In the genomic region with DNA sequence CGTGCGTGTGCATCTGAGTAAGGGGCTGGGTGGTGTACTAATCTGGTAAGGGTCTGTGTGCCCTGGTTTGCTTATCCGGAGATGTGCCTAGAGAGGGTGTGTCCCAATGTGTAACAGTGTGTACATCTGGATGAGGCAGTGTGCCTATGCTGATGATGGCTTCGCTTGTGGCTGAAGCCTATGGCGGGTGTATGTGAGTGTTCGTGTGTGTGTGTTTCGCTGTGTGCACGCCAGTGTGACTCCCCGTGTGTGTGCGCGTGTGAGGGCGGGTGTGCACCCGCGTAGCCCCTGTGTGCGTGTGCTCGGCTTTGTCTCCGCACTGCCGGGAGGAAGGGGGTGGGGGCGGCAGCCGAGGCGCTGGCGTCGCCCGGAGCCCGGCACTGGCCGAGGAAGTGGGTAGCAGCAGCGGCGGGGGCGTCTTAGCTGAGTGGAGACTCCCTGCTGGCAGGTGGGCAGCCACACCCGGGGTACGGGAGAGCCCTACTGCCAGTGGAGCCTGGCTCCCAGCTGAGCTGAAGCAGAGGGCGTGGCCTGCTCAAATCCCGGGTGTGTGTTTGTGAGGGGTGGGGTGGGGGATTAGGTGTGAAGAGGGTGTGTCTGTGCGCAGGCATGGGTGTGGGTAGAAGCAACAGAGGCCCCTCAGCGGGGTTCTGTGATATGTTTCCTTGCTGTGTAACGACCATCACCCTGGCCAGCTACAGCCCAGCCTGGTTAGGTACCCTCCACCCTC, we compare ENCODE assay signal across 8 mouse cellular contexts. TPM values are rescaled to one million over a fixed set of nuclear protein-coding genes. Genes with fewer than 3 reads are reported as not detected.
DNase-seq lines count a peak whose midpoint lies in the region; ATAC-seq and TF ChIP-seq lines count a peak whose summit lies in the region.

No protein-coding gene starts in this region.

- peak overlapping the region; percentile 79 for H3K4me3 ChIP-seq in heart, embryonic 10.5 days
- peak overlapping the region; percentile 70 for H3K4me3 ChIP-seq in forebrain, embryonic 14.5 days (ENCODE audit: low read depth, low read length)
- peak overlapping the region; percentile 58 for H3K4me3 ChIP-seq in kidney, adult 2 months (ENCODE audit: insufficient read depth, low read depth, low read length)
- H3K4me3 ChIP-seq in liver, embryonic 15.5 days (replicated peaks) = peak overlapping the region; percentile 52

- intact Hi-C loops in heart, postnatal 36 days (cut with DNase I) = loop anchor here (5.0 kb wide), 1 partner anchor 76 kb away; no protein-coding TSS in a partner anchor

- peaks cover 26% of the 10 kb centered on the region for H3K4me1 ChIP-seq in heart, embryonic 10.5 days
- no peaks in the 10 kb centered on the region for H3K4me1 ChIP-seq in forebrain, embryonic 14.5 days (ENCODE audit: control insufficient read depth, insufficient read depth, low read length)
- 0 out of 2 replicates have a peak, but pooled peaks cover 2% of the 10 kb centered on the region for H3K4me1 ChIP-seq in kidney, adult 2 months (ENCODE audit: control insufficient read depth, insufficient read depth, low read length)
- H3K4me1 ChIP-seq in liver, embryonic 15.5 days (replicated peaks) = peaks cover 9% of the 10 kb centered on the region

- no peak for TF ChIP-seq CTCF in kidney, adult 2 months (conservative IDR thresholded peaks at IDR 0.05; ENCODE audit: insufficient read depth, insufficient read length, low read depth, low read length)

- TF ChIP-seq POLR2A in kidney, adult 2 months (IDR thresholded peaks at IDR 0.05; ENCODE audit: low read depth, low read length) = no peak

- WGBS in heart, embryonic 10.5 days = under 1% methylated on average over 36 of the region's 36 CpGs
- WGBS in forebrain, embryonic 14.5 days = 1% methylated on average over 36 of the region's 36 CpGs
- WGBS in kidney, adult 2 months = under 1% methylated on average over 36 of the region's 36 CpGs
- 0% methylated on average over 35 of the region's 36 CpGs for WGBS in liver, embryonic 15.5 days (ENCODE audit: insufficient replicate concordance)

- peak; percentile 78 for ATAC-seq in forebrain, embryonic 14.5 days
- ATAC-seq in liver, embryonic 15.5 days (ENCODE audit: insufficient read depth) = peak; percentile 21; the same call in 1 of the 2 replicates

- peaks cover 82% of the 10 kb centered on the region for H3K27me3 ChIP-seq in heart, embryonic 10.5 days (ENCODE audit: insufficient read depth, poor library complexity, severe bottlenecking)
- H3K27me3 ChIP-seq in forebrain, embryonic 14.5 days (replicated peaks; ENCODE audit: control insufficient read depth, insufficient read depth, low read length) = peaks cover 16% of the 10 kb centered on the region
- no peaks in the 10 kb centered on the region for H3K27me3 ChIP-seq in kidney, adult 2 months (replicated peaks; ENCODE audit: control insufficient read depth, insufficient read depth, low read length)
- H3K27me3 ChIP-seq in liver, embryonic 15.5 days = peaks cover 79% of the 10 kb centered on the region

- no peaks in the 10 kb centered on the region for H3K9me3 ChIP-seq in heart, embryonic 10.5 days
- H3K9me3 ChIP-seq in forebrain, embryonic 14.5 days (replicated peaks; ENCODE audit: control insufficient read depth, low read length) = no peaks in the 10 kb centered on the region
- no peaks in the 10 kb centered on the region for H3K9me3 ChIP-seq in liver, embryonic 15.5 days (replicated peaks)

- DNase-seq in heart, embryonic 10.5 days (ENCODE audit: low spot score) = no peak
- no peak for DNase-seq in heart, postnatal 36 days
- DNase-seq in adrenal gland, postnatal 25 days = peak; percentile 41
- DNase-seq in forebrain, embryonic 14.5 days (ENCODE audit: low spot score) = peak; percentile 59
- no peak for DNase-seq in kidney, adult 2 months
- DNase-seq in neural tube, embryonic 10.5 days (ENCODE audit: extremely low spot score, low spot score) = peak; percentile 50
- DNase-seq in thymus, postnatal 14 days = peak; percentile 67

- peak overlapping the region; percentile 86 for H3K4me2 ChIP-seq in forebrain, embryonic 14.5 days (ENCODE audit: low read length)
- peak overlapping the region; percentile 71 for H3K4me2 ChIP-seq in liver, embryonic 15.5 days

- peak overlapping the region; percentile 84 for H3K9ac ChIP-seq in forebrain, embryonic 14.5 days (ENCODE audit: low read length)
- H3K9ac ChIP-seq in liver, embryonic 15.5 days = no peak overlapping the region

- H3K27ac ChIP-seq in heart, embryonic 10.5 days = peak overlapping the region; percentile 84
- peak overlapping the region; percentile 86 for H3K27ac ChIP-seq in forebrain, embryonic 14.5 days (ENCODE audit: low read depth, low read length)
- peak overlapping the region; percentile 32 for H3K27ac ChIP-seq in kidney, adult 2 months (ENCODE audit: insufficient read depth, low read depth, low read length)
- H3K27ac ChIP-seq in liver, embryonic 15.5 days (replicated peaks) = no peak overlapping the region

- no peaks in the 10 kb centered on the region for H3K36me3 ChIP-seq in heart, embryonic 10.5 days
- no peaks in the 10 kb centered on the region for H3K36me3 ChIP-seq in forebrain, embryonic 14.5 days (ENCODE audit: control insufficient read depth, insufficient read depth, low read length)
- no peaks in the 10 kb centered on the region for H3K36me3 ChIP-seq in kidney, adult 2 months (ENCODE audit: control insufficient read depth, insufficient read depth, low read length)
- H3K36me3 ChIP-seq in liver, embryonic 15.5 days (replicated peaks) = no peaks in the 10 kb centered on the region

RNA-seq across cellular contexts. Expression of gene Epb41l1, which starts 0.8 kb away (rescaled TPM):
- 0.97 and 1.5 TPM in 2 replicates for polyA plus RNA-seq in heart, embryonic 10.5 days (2016; fragmentation: Nextera tagmentation; extraction: Ambion mirVana)
- total RNA-seq in heart, postnatal 36 days (2021) = 1 to 10 TPM; 6.3 to 9.1 TPM
- total RNA-seq in adrenal gland, postnatal 25 days (2021) = 76.2 and 78.8 TPM in 2 replicates
- 9.6 and 11.2 TPM in 2 replicates for polyA plus RNA-seq in forebrain, embryonic 14.5 days (2014; fragmentation: Nextera tagmentation; extraction: Ambion mirVana)
- 38.1 and 38.7 TPM in 2 replicates for polyA plus RNA-seq in kidney, adult 2 months (2012; rRNA removed)
- polyA plus RNA-seq in liver, embryonic 15.5 days (2015; fragmentation: Nextera tagmentation; extraction: Ambion mirVana) = 0.54 and 0.55 TPM in 2 replicates

Comparison
In these comparisons a context has a peak if more than half of its experiments do, and no peak if none do; other contexts are left out.
1. DNase-seq: peak in adrenal gland, postnatal 25 days (single experiment), forebrain, embryonic 14.5 days (single experiment), neural tube, embryonic 10.5 days (single experiment) and thymus, postnatal 14 days (single experiment); none in heart, embryonic 10.5 days (single experiment), heart, postnatal 36 days (0 of 2) and kidney, adult 2 months (single experiment).
2. Peak in every context shown above with its lines, with median percentiles within 50 percentile points of each other: H3K4me3 ChIP-seq.